Mouse (Mus musculus) cortical plate, adult 2 months (tissue): ENCODE results near the gene Pgm5. TPM values are rescaled to one million over a fixed set of nuclear protein-coding genes. Genes with fewer than 3 reads are reported as not detected.

ENCODE experiments used
- H3K27ac ChIP-seq: fragments of 200-500 bp; 2 replicates; pipeline ENCODE4 v1.5.1; 2012; ENCODE audit warnings: low read length, control low read depth, inconsistent platforms; ENCODE audit not compliant: insufficient read depth
- H3K4me1 ChIP-seq: fragments of 200-500 bp; 2 replicates; pipeline ENCODE4 v1.6.1; 2011; ENCODE audit warnings: low read length; ENCODE audit not compliant: control insufficient read depth, insufficient read depth
- H3K4me3 ChIP-seq: fragments of 200-500 bp; 2 replicates; pipeline ENCODE4 v1.5.1; 2011; ENCODE audit warnings: mild to moderate bottlenecking, low read length, control low read depth; ENCODE audit not compliant: insufficient read depth
- CTCF ChIP-seq: fragments of 200-500 bp; IDR thresholded peaks from 2 replicates; pipeline ENCODE4 v1.5.1; 2011; ENCODE audit warnings: mild to moderate bottlenecking, control low read depth, low read length; ENCODE audit not compliant: insufficient read depth; ENCODE audit errors: extremely low read depth
- POLR2A ChIP-seq: fragments of 200-500 bp; IDR thresholded peaks from 2 replicates; pipeline ENCODE4 v1.6.1; 2011; ENCODE audit warnings: mild to moderate bottlenecking, low read length, control low read depth; ENCODE audit not compliant: insufficient read depth; ENCODE audit errors: extremely low read depth
- polyA plus RNA-seq: library from polyadenylated mRNA; depleted of rRNA; stranded (reverse); fragments of >200 nt; gene quantifications from 2 replicates; pipeline ENCODE4 v1.2.3, GENCODE M21; 2012

Pgm5 gene
- polyA plus RNA-seq, 1 experiment = 2.4 TPM

- Histone ChIP-seq H3K4me3 (no peak overlapping the region), H3K27ac (no peak overlapping the region), H3K4me1 (peaks cover 3% of the 10 kb centered on the region; the same call in 1 of the 2 replicates)
- TF ChIP-seq CTCF = no peak
- no peak for TF ChIP-seq POLR2A
These were observed 189.2 kb downstream of the Pgm5 start for GRCm38 (mm10) chr19:24672366-24672960.

- Histone ChIP-seq H3K4me1 (no peaks in the 10 kb centered on the region), H3K4me3 (no peak overlapping the region), H3K27ac (no peak overlapping the region)
- no peak for TF ChIP-seq POLR2A
These were observed 190.1 kb downstream of the Pgm5 start for GRCm38 (mm10) chr19:24671571-24671970.

- no peak overlapping the region for H3K27ac ChIP-seq
- no peaks in the 10 kb centered on the region for H3K4me1 ChIP-seq
- no peak overlapping the region for H3K4me3 ChIP-seq
- TF ChIP-seq CTCF (no peak), POLR2A (no peak)
These were observed 194.1 kb downstream of the Pgm5 start for GRCm38 (mm10) chr19:24667527-24667926.

GRCm38 (mm10) chr19:24665771-24666170 lies 195.9 kb downstream of the Pgm5 start:
- no peak for TF ChIP-seq POLR2A
- TF ChIP-seq CTCF = no peak
- Histone ChIP-seq H3K27ac (no peak overlapping the region), H3K4me3 (no peak overlapping the region), H3K4me1 (no peaks in the 10 kb centered on the region)

DNA sequence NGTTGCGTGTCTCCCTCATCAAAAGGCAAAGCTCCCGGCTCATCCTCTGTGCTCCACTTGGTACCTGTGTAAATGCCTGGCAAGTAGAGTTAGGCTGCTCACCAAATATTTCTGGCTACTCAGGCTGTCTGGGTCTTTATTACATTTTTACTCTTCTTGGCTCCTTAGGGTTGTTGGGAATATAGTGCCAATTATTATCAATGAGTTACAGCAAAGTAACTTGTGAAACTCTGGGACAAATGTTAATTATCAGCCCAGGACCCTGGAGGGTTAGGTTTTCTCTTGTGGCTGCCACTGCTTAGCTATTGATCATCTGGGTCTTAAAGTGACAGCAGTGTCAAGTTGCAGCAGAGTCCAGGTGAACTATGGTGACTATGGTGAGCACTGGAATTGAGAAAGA lies 199.3 kb downstream of the Pgm5 start:
- TF ChIP-seq CTCF = no peak
- TF ChIP-seq POLR2A = no peak
- Histone ChIP-seq H3K4me1 (no peaks in the 10 kb centered on the region), H3K4me3 (no peak overlapping the region), H3K27ac (no peak overlapping the region)

DNA sequence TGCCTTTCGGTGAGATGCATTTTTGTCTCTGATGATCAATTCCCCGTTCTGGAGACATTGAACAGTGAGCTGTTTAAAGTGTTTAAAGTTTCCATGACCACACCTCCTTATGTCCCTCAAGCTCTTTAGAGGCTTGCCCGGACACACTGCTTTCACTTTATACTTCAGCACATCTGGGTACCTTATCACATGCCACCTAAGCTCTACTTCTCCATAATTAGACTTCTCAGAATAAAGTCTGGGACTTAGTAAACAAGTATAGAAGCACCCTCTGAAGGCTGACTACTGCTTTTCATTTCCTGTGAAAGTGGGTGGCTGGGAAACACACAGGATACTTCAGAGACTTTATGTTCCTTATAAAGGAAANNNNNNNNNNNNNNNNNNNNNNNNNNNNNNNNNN lies 204.7 kb downstream of the Pgm5 start:
- Histone ChIP-seq H3K4me1 (peaks cover 4% of the 10 kb centered on the region; the same call in 1 of the 2 replicates), H3K27ac (no peak overlapping the region), H3K4me3 (no peak overlapping the region)
- TF ChIP-seq CTCF (no peak), POLR2A (no peak)

- H3K27ac ChIP-seq = no peak overlapping the region
These were observed 208.3 kb downstream of the Pgm5 start for GRCm38 (mm10) chr19:24653230-24653799.

GRCm38 (mm10) chr19:24652342-24653019 lies 209.2 kb downstream of the Pgm5 start:
- Histone ChIP-seq H3K4me1 (peaks cover 4% of the 10 kb centered on the region; the same call in 1 of the 2 replicates), H3K4me3 (no peak overlapping the region), H3K27ac (no peak overlapping the region)
- TF ChIP-seq CTCF (no peak), POLR2A (no peak)

More at GRCm38 (mm10) chr19:24653230-24653799, 208.3 kb downstream of the Pgm5 start:
- H3K4me3 ChIP-seq = no peak overlapping the region
- H3K4me1 ChIP-seq = peaks cover 4% of the 10 kb centered on the region; the same call in 1 of the 2 replicates
- no peak for TF ChIP-seq POLR2A
- TF ChIP-seq CTCF = no peak

DNA sequence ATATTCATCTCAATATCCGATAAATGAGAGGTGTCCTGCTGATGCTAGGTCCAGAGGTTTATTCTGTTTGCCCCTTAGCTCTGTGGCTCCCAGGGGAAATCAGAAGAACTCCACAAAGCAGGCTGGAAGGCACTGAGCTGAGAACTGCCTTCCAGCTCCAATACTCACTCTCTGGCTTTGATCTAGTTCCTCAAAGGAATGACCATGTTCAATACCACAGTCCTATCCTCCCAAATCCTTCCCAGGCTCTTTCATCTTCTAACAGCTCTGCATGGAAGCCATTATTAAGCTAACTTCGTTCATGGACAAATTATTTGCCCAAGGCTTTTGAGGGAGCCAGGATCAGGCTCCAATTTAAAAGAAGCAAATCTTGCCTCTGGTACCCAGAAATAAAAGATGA lies 210.1 kb downstream of the Pgm5 start:
- TF ChIP-seq POLR2A = no peak
- TF ChIP-seq CTCF = no peak
- Histone ChIP-seq H3K4me3 (no peak overlapping the region), H3K4me1 (peaks cover 2% of the 10 kb centered on the region; the same call in 1 of the 2 replicates), H3K27ac (no peak overlapping the region)

DNA sequence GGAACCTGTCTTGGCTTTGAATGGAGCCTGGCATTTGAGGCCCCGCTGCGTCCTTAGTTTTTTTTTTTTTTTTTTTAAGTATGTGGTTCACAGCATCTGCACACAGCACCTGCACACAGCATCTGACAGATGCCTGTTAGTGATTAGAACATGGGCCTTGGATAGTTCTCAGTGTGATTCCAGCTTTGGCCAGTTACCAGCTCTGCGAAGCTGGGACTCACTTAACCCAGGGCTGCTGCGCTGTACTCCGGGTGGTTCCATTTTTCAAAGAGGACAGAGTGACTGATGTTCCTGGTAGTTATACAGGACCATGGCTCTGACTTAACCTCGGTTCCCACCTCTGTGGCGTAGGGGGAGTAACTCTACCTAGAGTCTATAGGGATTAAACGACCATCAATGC lies 211.2 kb downstream of the Pgm5 start:
- TF ChIP-seq CTCF (no peak), POLR2A (no peak)
- Histone ChIP-seq H3K4me1 (peaks cover 2% of the 10 kb centered on the region; the same call in 1 of the 2 replicates), H3K27ac (no peak overlapping the region), H3K4me3 (no peak overlapping the region)
